In genomic region chr5:122951056-122951912, GRCm38 (mm10) we compare ENCODE assay signal across 8 mouse cellular contexts. TPM values are rescaled to one million over a fixed set of nuclear protein-coding genes. Genes with fewer than 3 reads are reported as not detected.
A peak's percentile ranks its signal among the peaks of the same experiment; 100 is the strongest.
DNase-seq lines count a peak whose midpoint lies in the region; ATAC-seq lines count a peak whose summit lies in the region.

No protein-coding gene starts in this region.

- peak overlapping the region; percentile 33 for H3K4me3 ChIP-seq in hindbrain, embryonic 14.5 days (replicated peaks; ENCODE audit: low read length)

- DNase-seq in ZHBTc4 (ENCODE audit: low read depth, low spot score) = peak; percentile 51
- peak; percentile 76 for DNase-seq in cerebellum, adult 9-10 months
- peak; percentile 59 for DNase-seq in gastrocnemius, adult 18-20 months (ENCODE audit: low spot score)
- DNase-seq in hindbrain, embryonic 14.5 days (ENCODE audit: low spot score) = peak; percentile 49
- DNase-seq in left cerebral cortex, adult 18-20 months (ENCODE audit: low spot score in 2 of 2) = peak; percentile 34 to 50
- DNase-seq in lung, postnatal 4 days = peak; percentile 73 to 79
- DNase-seq in right cerebral cortex, adult 18-20 months = peak; percentile 43
- DNase-seq in urinary bladder, postnatal 36 days (ENCODE audit: low spot score in 2 of 2) = peak; percentile 30 to 55

- H3K9ac ChIP-seq in hindbrain, embryonic 14.5 days = peak overlapping the region; percentile 61

- H3K9me3 ChIP-seq in hindbrain, embryonic 14.5 days (ENCODE audit: control insufficient read depth, low read length) = no peaks in the 10 kb centered on the region

- H3K27me3 ChIP-seq in hindbrain, embryonic 14.5 days (ENCODE audit: control insufficient read depth, insufficient read depth, low read length) = peaks cover 14% of the 10 kb centered on the region; the same call in 1 of the 2 replicates

- H3K36me3 ChIP-seq in hindbrain, embryonic 14.5 days (replicated peaks; ENCODE audit: control insufficient read depth, insufficient read depth) = no peaks in the 10 kb centered on the region

- H3K27ac ChIP-seq in hindbrain, embryonic 14.5 days = peak overlapping the region; percentile 27

- no peak for ATAC-seq in hindbrain, embryonic 14.5 days (ENCODE audit: low FRiP score)

- 4% methylated on average over 30 of the region's 30 CpGs for WGBS in hindbrain, embryonic 14.5 days

- peaks cover 25% of the 10 kb centered on the region for H3K4me1 ChIP-seq in hindbrain, embryonic 14.5 days (replicated peaks; ENCODE audit: control insufficient read depth, insufficient read depth, low read length)

- H3K4me2 ChIP-seq in hindbrain, embryonic 14.5 days (replicated peaks) = peak overlapping the region; percentile 87

RNA-seq across cellular contexts. Expression of gene Kdm2b, which starts 38.3 kb away (rescaled TPM):
- 10 to 100 TPM; 13.1 to 17.1 TPM for total RNA-seq in gastrocnemius, adult 18-20 months (2021)
- 80.8 and 87.1 TPM in 2 replicates for polyA plus RNA-seq in hindbrain, embryonic 14.5 days (2014; fragmentation: Nextera tagmentation; extraction: Ambion mirVana)
- 10 to 100 TPM; 24.2 to 25.5 TPM for total RNA-seq in left cerebral cortex, adult 18-20 months (2021)
